In genomic region chr9:41803680-41804460, GRCm38 (mm10) we compare ENCODE assay signal across 11 mouse cellular contexts.
A peak's percentile ranks its signal among the peaks of the same experiment; 100 is the strongest.
DNase-seq lines count a peak whose midpoint lies in the region; ATAC-seq and TF ChIP-seq lines count a peak whose summit lies in the region.
"Had no signal": no experiment of that assay in that cellular context is flagged by ENCODE, and none has a peak within 500 bp of the region (broad histone marks: within the 10 kb centered on the region; RNA-seq: fewer than 3 reads in every experiment).

No protein-coding gene starts in this region.

- DNase-seq in left cerebral cortex, adult 18-20 months (ENCODE audit: low spot score in 2 of 2): peak; percentile 24 to 26
- no peak for DNase-seq in left cerebral cortex, adult 2 months (ENCODE audit: extremely low spot score in 1 of 2, low spot score in 2 of 2)
- DNase-seq in forebrain, embryonic 10.5 days (ENCODE audit: extremely low spot score, low spot score): no peak
- DNase-seq in thymus, postnatal 0 days (ENCODE audit: low spot score): no peak
- no peak for DNase-seq in thymus, postnatal 36 days
- DNase-seq in urinary bladder, postnatal 25 days (ENCODE audit: low spot score): no peak
- DNase-seq: cerebellum, postnatal 36 days; thymus, postnatal 25 days had no signal

- 67% methylated on average over 11 of the region's 11 CpGs for WGBS in forebrain, embryonic 10.5 days
- 71% methylated on average over 11 of the region's 11 CpGs for WGBS in limb, embryonic 12.5 days
- 54% methylated on average over 11 of the region's 11 CpGs for WGBS in stomach, embryonic 16.5 days

- no peaks in the 10 kb centered on the region for H3K36me3 ChIP-seq in forebrain, embryonic 10.5 days (replicated peaks)
- H3K36me3 ChIP-seq in limb, embryonic 12.5 days: no peaks in the 10 kb centered on the region
- H3K36me3 ChIP-seq in stomach, embryonic 16.5 days (ENCODE audit: control insufficient read depth, insufficient read depth, low read length): no peaks in the 10 kb centered on the region

- TF ChIP-seq CTCF in left cerebral cortex, adult 2 months (IDR thresholded peaks at IDR 0.05): no peak

- no peak for ATAC-seq in limb, embryonic 12.5 days (ENCODE audit: insufficient number of reproducible peaks, insufficient read depth, low FRiP score, low TSS enrichment, low read depth)
- no peak for ATAC-seq in stomach, embryonic 16.5 days (ENCODE audit: insufficient read depth, low FRiP score)
- ATAC-seq: Patski had no signal

- H3K4me1 ChIP-seq in forebrain, embryonic 10.5 days: peaks cover 35% of the 10 kb centered on the region
- peaks cover 30% of the 10 kb centered on the region for H3K4me1 ChIP-seq in limb, embryonic 12.5 days (replicated peaks)
- H3K4me1 ChIP-seq in stomach, embryonic 16.5 days (ENCODE audit: control insufficient read depth, insufficient read depth, low read length): peaks cover 19% of the 10 kb centered on the region

- H3K27me3 ChIP-seq in forebrain, embryonic 10.5 days (ENCODE audit: poor library complexity, severe bottlenecking): no peaks in the 10 kb centered on the region
- H3K27me3 ChIP-seq in limb, embryonic 12.5 days: no peaks in the 10 kb centered on the region
- no peaks in the 10 kb centered on the region for H3K27me3 ChIP-seq in stomach, embryonic 16.5 days (ENCODE audit: control insufficient read depth, insufficient read depth, low read length)
- H3K27me3 ChIP-seq: Patski had no signal

- no peak overlapping the region for H3K9ac ChIP-seq in limb, embryonic 12.5 days (replicated peaks)
- no peak overlapping the region for H3K9ac ChIP-seq in stomach, embryonic 16.5 days (ENCODE audit: low read length)

- no peak overlapping the region for H3K27ac ChIP-seq in left cerebral cortex, adult 2 months
- peak overlapping the region; percentile 91 for H3K27ac ChIP-seq in forebrain, embryonic 10.5 days
- H3K27ac ChIP-seq in limb, embryonic 12.5 days: peak overlapping the region; percentile 95
- peak overlapping the region; percentile 64; the same call in 1 of the 2 replicates for H3K27ac ChIP-seq in stomach, embryonic 16.5 days (ENCODE audit: low read length)

- H3K9me3 ChIP-seq in forebrain, embryonic 10.5 days: peaks cover 2% of the 10 kb centered on the region; the same call in 1 of the 2 replicates
- no peaks in the 10 kb centered on the region for H3K9me3 ChIP-seq in limb, embryonic 12.5 days
- no peaks in the 10 kb centered on the region for H3K9me3 ChIP-seq in stomach, embryonic 16.5 days (replicated peaks; ENCODE audit: control insufficient read depth, low read length)

- H3K4me2 ChIP-seq in limb, embryonic 12.5 days: no peak overlapping the region
- no peak overlapping the region for H3K4me2 ChIP-seq in stomach, embryonic 16.5 days (ENCODE audit: low read depth, low read length)

- H3K4me3 ChIP-seq in left cerebral cortex, adult 2 months: no peak overlapping the region
- H3K4me3 ChIP-seq in forebrain, embryonic 10.5 days: no peak overlapping the region
- no peak overlapping the region for H3K4me3 ChIP-seq in limb, embryonic 12.5 days (replicated peaks)
- no peak overlapping the region for H3K4me3 ChIP-seq in stomach, embryonic 16.5 days (replicated peaks; ENCODE audit: low read length)

- intact Hi-C loops in left cerebral cortex, adult 2 months (cut with DNase I): no loop called here

Comparison
In these comparisons a context has a peak if more than half of its experiments do, and no peak if none do; other contexts are left out.
1. DNase-seq: peak in left cerebral cortex, adult 18-20 months (2 of 2); none in left cerebral cortex, adult 2 months (0 of 2), forebrain, embryonic 10.5 days (single experiment), thymus, postnatal 0 days (single experiment), thymus, postnatal 36 days (0 of 2) and urinary bladder, postnatal 25 days (single experiment).